Comparison of ENCODE assay signal across 12 mouse cellular contexts in the genomic region with DNA sequence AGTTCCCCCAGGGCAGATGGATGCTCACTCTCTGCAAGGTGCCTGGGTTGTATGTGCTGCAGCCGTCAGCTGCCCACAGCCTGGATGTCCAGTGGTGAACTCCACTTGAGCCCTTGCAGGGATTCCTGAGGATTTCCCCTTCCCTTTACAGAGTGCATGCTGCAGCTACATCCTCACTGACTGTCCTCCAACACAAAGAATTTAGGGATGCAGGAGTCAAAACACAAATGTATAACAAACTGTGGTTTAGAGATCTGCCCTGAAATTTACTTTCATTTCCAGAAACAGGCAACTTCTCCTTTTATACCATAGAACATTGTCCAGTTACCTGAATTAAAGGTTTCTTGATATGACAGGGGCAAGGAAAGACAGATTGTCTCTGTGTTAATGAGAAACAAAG. TPM values are rescaled to one million over a fixed set of nuclear protein-coding genes. Genes with fewer than 3 reads are reported as not detected.
"Had no signal": no experiment of that assay in that cellular context is flagged by ENCODE, and none has a peak within 500 bp of the region (broad histone marks: within the 10 kb centered on the region; RNA-seq: fewer than 3 reads in every experiment).

No protein-coding gene starts in this region.

RNA-seq across cellular contexts. Expression of gene Hsd3b5, which starts 13.3 kb away (rescaled TPM):
- total RNA-seq: forebrain, postnatal 0 days; gastrocnemius, adult 18-20 months; gastrocnemius, adult 2 months; gastrocnemius, adult 8-10 months; gastrocnemius, postnatal 10 days; gastrocnemius, postnatal 14 days; gastrocnemius, postnatal 25 days; gastrocnemius, postnatal 36 days; gastrocnemius, postnatal 4 days; heart, adult 18-20 months; heart, adult 2 months; heart, adult 8-10 months had no signal

RNA-seq across cellular contexts. Expression of gene Gm10681, which starts 28.2 kb away (rescaled TPM):
- total RNA-seq: forebrain, postnatal 0 days; gastrocnemius, adult 2 months; gastrocnemius, adult 8-10 months; gastrocnemius, postnatal 10 days; gastrocnemius, postnatal 14 days; gastrocnemius, postnatal 25 days; gastrocnemius, postnatal 36 days; gastrocnemius, postnatal 4 days; heart, adult 18-20 months; heart, adult 2 months; heart, adult 8-10 months had no signal
